Mouse (Mus musculus): ENCODE measurements around the gene Klk5. TPM values are rescaled to one million over a fixed set of nuclear protein-coding genes. Genes with fewer than 3 reads are reported as not detected.

Gene Klk5
- total RNA-seq, 2 experiments from 2014 or later: not detected

GRCm38 (mm10) chr7:43873674-43874073 lies 31.9 kb downstream of the Klk5 start:
- no peak for ATAC-seq (replicated peaks; ENCODE audit: low FRiP score, poor library complexity, severe bottlenecking)

DNA sequence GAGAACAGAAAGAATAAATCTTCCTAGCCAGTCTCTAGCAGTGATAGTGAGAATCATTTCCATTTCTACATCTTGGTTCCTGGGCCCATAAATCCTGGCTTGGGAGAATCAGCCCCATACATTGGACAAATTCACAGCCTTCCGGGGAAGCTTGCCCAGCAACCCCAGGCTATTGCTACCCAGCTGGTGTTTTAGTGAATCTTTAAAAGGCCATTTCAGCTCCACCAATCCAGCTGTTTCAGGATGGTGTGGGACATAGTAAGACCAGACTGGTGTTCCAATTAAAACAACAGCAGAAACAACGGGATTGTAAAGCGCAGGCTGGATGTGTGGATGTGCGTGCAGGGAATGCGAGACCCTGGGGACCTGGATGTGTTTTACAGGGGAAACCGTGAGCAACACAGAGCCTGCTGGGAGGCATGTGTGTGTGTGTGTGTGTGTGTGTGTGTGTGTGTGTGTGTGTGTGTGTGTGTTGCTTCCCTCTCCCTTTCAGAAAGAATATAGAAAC lies 33.2 kb downstream of the Klk5 start:
- ATAC-seq (replicated peaks; ENCODE audit: low FRiP score, poor library complexity, severe bottlenecking): no peak

- ATAC-seq (replicated peaks; ENCODE audit: low FRiP score, poor library complexity, severe bottlenecking): no peak
Measured at GRCm38 (mm10) chr7:43876444-43876843, 34.7 kb downstream of the Klk5 start.

GRCm38 (mm10) chr7:43878281-43878680 lies 36.5 kb downstream of the Klk5 start:
- no peak for ATAC-seq (replicated peaks; ENCODE audit: low FRiP score, poor library complexity, severe bottlenecking)

DNA sequence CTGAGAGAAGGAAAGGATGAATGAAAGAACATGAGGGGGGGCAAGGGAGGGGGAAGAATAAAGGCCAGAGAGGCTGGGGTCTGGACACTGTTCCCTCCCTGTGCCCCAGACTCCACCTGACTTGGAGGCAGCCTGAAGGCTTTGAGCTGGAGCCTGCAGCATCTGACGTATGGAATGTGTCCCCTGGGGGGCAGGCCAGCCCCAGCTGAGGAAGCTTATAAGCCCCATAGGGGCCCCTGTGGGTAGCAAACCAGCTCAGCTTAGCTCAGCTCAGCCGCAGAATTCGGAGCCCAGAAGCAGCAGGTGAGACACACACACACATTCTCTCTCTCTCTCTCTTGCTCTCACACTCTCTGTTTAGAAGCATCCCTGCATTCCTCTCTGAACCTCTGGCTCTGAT lies 39.1 kb downstream of the Klk5 start, which contains the start of gene Klk4:
TSS of gene Klk4 (plus strand) at position 249 of the 400 bp plus-strand sequence.
- ATAC-seq (replicated peaks; ENCODE audit: low FRiP score, poor library complexity, severe bottlenecking): no peak

DNA sequence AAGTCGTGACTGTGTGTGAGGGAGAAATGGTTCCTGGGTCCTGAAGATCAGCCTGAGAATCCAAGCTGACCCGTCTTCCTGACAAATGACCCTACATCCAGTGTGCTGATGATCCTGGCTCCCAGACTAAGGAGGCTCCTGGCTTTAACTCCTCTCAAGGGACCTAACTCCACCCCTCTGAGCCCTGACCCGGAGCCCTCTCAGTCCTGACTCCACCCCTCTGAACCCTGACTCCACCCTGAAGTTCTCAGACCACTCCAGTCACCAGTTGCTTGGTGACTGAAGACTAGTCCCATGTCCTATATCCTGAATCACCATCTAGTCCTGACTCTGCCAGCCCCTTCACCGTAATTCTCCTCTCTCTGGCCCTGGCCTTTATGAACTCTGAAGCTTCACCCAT lies 40.6 kb downstream of the Klk5 start:
- no peak for ATAC-seq (replicated peaks; ENCODE audit: low FRiP score, poor library complexity, severe bottlenecking)

- no peak for ATAC-seq (replicated peaks; ENCODE audit: low FRiP score, poor library complexity, severe bottlenecking)
Measured at GRCm38 (mm10) chr7:43882811-43883210, 41.0 kb downstream of the Klk5 start.

DNA sequence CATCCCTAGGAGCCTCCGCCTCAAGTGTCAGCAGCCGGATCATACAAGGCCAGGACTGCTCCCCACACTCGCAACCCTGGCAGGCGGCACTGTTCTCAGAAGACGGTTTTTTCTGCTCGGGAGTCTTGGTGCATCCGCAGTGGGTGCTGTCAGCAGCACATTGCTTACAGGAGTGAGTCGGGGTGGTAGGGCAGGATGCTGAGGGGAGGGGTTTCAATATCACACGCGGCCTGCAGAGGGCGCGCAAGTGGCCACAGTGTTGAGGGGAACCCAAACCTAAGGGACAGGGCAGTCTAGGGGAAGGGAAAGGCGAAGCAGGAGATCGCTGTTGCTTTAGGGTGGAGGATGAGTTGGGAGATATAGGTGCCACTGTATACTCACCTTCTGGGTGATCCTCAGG lies 41.8 kb downstream of the Klk5 start:
- ATAC-seq (replicated peaks; ENCODE audit: low FRiP score, poor library complexity, severe bottlenecking): no peak

DNA sequence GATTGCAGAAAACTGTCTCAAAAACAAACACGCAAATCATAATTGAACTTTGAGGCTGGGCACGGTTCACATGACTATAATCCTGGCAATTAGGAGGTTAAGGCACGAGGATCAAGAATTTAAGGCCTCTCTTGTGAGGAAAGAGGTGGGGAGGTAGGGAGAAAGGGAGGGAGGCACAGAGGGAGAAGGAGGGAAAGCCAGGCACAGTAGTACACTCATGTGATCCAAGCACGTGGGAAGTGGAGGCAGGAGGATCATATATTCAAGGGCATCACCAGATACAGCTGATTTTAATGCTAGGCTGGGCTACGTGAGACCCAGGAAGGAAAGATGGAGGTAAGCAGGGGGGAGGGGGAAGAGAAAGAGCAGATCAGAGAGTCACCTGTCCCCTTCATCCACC lies 49.6 kb downstream of the Klk5 start:
- no peak for ATAC-seq (replicated peaks; ENCODE audit: low FRiP score, poor library complexity, severe bottlenecking)

DNA sequence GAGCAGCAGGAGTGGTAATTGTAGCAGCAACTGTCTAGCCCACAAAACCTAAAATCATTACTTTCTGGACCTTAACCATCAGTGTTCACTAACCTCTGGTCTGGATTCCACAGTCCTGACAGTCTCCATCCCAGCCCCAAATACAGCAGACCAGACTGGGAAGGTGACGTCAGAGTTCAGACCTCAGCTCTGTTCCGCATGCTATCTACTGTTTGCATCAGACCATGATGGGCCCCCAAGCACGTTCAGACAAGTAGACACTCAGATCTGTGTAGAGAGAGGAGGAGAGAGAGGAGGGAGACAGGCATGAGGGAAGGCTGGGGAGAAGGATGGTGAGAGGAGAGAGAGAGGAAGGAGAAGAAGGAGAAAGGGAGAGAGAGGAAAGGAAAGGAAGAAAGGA lies 50.0 kb downstream of the Klk5 start:
- ATAC-seq (replicated peaks; ENCODE audit: low FRiP score, poor library complexity, severe bottlenecking): no peak

GRCm38 (mm10) chr7:43894836-43895235 lies 53.1 kb downstream of the Klk5 start:
- ATAC-seq (replicated peaks; ENCODE audit: low FRiP score, poor library complexity, severe bottlenecking): peak; percentile 57; the same call in 1 of the 2 replicates

Other genes starting within 250 kb of the Klk5 start
- not detected in 2 replicates for gene Zfp819, start 234.8 kb upstream of the Klk5 start, total RNA-seq (2015; ENCODE audit: low replicate concordance)
- gene Zfp819, start 234.8 kb upstream of the Klk5 start, total RNA-seq (2017; ENCODE audit: low replicate concordance): not detected in 2 replicates
- gene Ceacam18, start 207.3 kb upstream of the Klk5 start, total RNA-seq (2015; ENCODE audit: low replicate concordance): not detected in 2 replicates
- gene Ceacam18, start 207.3 kb upstream of the Klk5 start, total RNA-seq (2017; ENCODE audit: low replicate concordance): not detected in 2 replicates
- gene Siglece, start 181.8 kb upstream of the Klk5 start, total RNA-seq (2015; ENCODE audit: low replicate concordance): 5.8 and 7.1 TPM in 2 replicates
- 3.9 and 8.8 TPM in 2 replicates for gene Siglece, start 181.8 kb upstream of the Klk5 start, total RNA-seq (2017; ENCODE audit: low replicate concordance)
- 2.1 and 3.2 TPM in 2 replicates for gene Ctu1, start 170.0 kb upstream of the Klk5 start, total RNA-seq (2015; ENCODE audit: low replicate concordance)
- 0.51 TPM in 1 of 2 replicates, not detected in the other for gene Ctu1, start 170.0 kb upstream of the Klk5 start, total RNA-seq (2017; ENCODE audit: low replicate concordance)
- gene Klk14, start 151.6 kb upstream of the Klk5 start, total RNA-seq (2015; ENCODE audit: low replicate concordance): not detected in 2 replicates
- not detected in 2 replicates for gene Klk14, start 151.6 kb upstream of the Klk5 start, total RNA-seq (2017; ENCODE audit: low replicate concordance)
- gene Klk13, start 129.4 kb upstream of the Klk5 start, total RNA-seq (2015; ENCODE audit: low replicate concordance): not detected in 2 replicates
- not detected in 2 replicates for gene Klk13, start 129.4 kb upstream of the Klk5 start, total RNA-seq (2017; ENCODE audit: low replicate concordance)
- not detected in 2 replicates for gene Klk12, start 73.1 kb upstream of the Klk5 start, total RNA-seq (2015; ENCODE audit: low replicate concordance)
- gene Klk12, start 73.1 kb upstream of the Klk5 start, total RNA-seq (2017; ENCODE audit: low replicate concordance): not detected in 2 replicates
- not detected in 2 replicates for gene Klk11, start 67.4 kb upstream of the Klk5 start, total RNA-seq (2015; ENCODE audit: low replicate concordance)
- gene Klk11, start 67.4 kb upstream of the Klk5 start, total RNA-seq (2017; ENCODE audit: low replicate concordance): not detected in 2 replicates
- not detected in 2 replicates for gene Klk10, start 60.9 kb upstream of the Klk5 start, total RNA-seq (2015; ENCODE audit: low replicate concordance)
- gene Klk10, start 60.9 kb upstream of the Klk5 start, total RNA-seq (2017; ENCODE audit: low replicate concordance): not detected in 2 replicates
- gene Klk9, start 50.1 kb upstream of the Klk5 start, total RNA-seq (2015; ENCODE audit: low replicate concordance): not detected in 2 replicates
- not detected in 2 replicates for gene Klk9, start 50.1 kb upstream of the Klk5 start, total RNA-seq (2017; ENCODE audit: low replicate concordance)
- gene Klk8, start 44.4 kb upstream of the Klk5 start, total RNA-seq (2015; ENCODE audit: low replicate concordance): not detected in 2 replicates
- gene Klk8, start 44.4 kb upstream of the Klk5 start, total RNA-seq (2017; ENCODE audit: low replicate concordance): not detected in 2 replicates
- not detected in 2 replicates for gene Klk7, start 30.7 kb upstream of the Klk5 start, total RNA-seq (2015; ENCODE audit: low replicate concordance)
- gene Klk7, start 30.7 kb upstream of the Klk5 start, total RNA-seq (2017; ENCODE audit: low replicate concordance): not detected in 2 replicates
- gene Klk6, start 17.5 kb upstream of the Klk5 start, total RNA-seq (2015; ENCODE audit: low replicate concordance): not detected in 2 replicates
- not detected in 2 replicates for gene Klk6, start 17.5 kb upstream of the Klk5 start, total RNA-seq (2017; ENCODE audit: low replicate concordance)
- not detected in 2 replicates for gene Klk4, start 39.2 kb downstream of the Klk5 start, total RNA-seq (2015; ENCODE audit: low replicate concordance)
- not detected in 2 replicates for gene Klk4, start 39.2 kb downstream of the Klk5 start, total RNA-seq (2017; ENCODE audit: low replicate concordance)
- gene Klk15, start 91.8 kb downstream of the Klk5 start, total RNA-seq (2015; ENCODE audit: low replicate concordance): not detected in 2 replicates
- gene Klk15, start 91.8 kb downstream of the Klk5 start, total RNA-seq (2017; ENCODE audit: low replicate concordance): not detected in 2 replicates
- not detected in 2 replicates for gene Klk1b8, start 108.7 kb downstream of the Klk5 start, total RNA-seq (2015; ENCODE audit: low replicate concordance)
- gene Klk1b8, start 108.7 kb downstream of the Klk5 start, total RNA-seq (2017; ENCODE audit: low replicate concordance): not detected in 2 replicates
- gene Klk1b1, start 124.8 kb downstream of the Klk5 start, total RNA-seq (2015; ENCODE audit: low replicate concordance): not detected in 2 replicates
- gene Klk1b1, start 124.8 kb downstream of the Klk5 start, total RNA-seq (2017; ENCODE audit: low replicate concordance): not detected in 2 replicates
- gene Klk1b9, start 134.1 kb downstream of the Klk5 start, total RNA-seq (2015; ENCODE audit: low replicate concordance): not detected in 2 replicates
- gene Klk1b9, start 134.1 kb downstream of the Klk5 start, total RNA-seq (2017; ENCODE audit: low replicate concordance): not detected in 2 replicates
- not detected in 2 replicates for gene Klk1b11, start 153.9 kb downstream of the Klk5 start, total RNA-seq (2015; ENCODE audit: low replicate concordance)
- not detected in 2 replicates for gene Klk1b11, start 153.9 kb downstream of the Klk5 start, total RNA-seq (2017; ENCODE audit: low replicate concordance)
- gene Klk1b26, start 170.2 kb downstream of the Klk5 start, total RNA-seq (2015; ENCODE audit: low replicate concordance): not detected in 2 replicates
- not detected in 2 replicates for gene Klk1b26, start 170.2 kb downstream of the Klk5 start, total RNA-seq (2017; ENCODE audit: low replicate concordance)
- not detected in 2 replicates for gene Klk1b27, start 210.3 kb downstream of the Klk5 start, total RNA-seq (2015; ENCODE audit: low replicate concordance)
- not detected in 2 replicates for gene Klk1b27, start 210.3 kb downstream of the Klk5 start, total RNA-seq (2017; ENCODE audit: low replicate concordance)

Measured in erythroid progenitor cell, adult 5-6 weeks (primary cell).